Mouse (Mus musculus) heart, adult 11 months (tissue): ENCODE results near the gene Vps4a.
"Not testable (repeated sequence)": the region's sequence is repeated elsewhere in the genome, so short reads cannot be mapped to it uniquely, and the experiment has no call there.

ENCODE experiments used
- DNase-seq: peaks from one replicate; pipeline ENCODE4 v3.0.0; 2022

Vps4a gene

GRCm38 (mm10) chr8:107030650-107031576 lies at the start of gene Vps4a:
Gene Vps4a (plus strand): TSS chr8:107031222.
- DNase-seq: peak; percentile 100

GRCm38 (mm10) chr8:106985404-106985821 lies 45.6 kb upstream of the Vps4a start:
- peak; percentile 65 for DNase-seq

- DNase-seq: peak; percentile 61
Measured at GRCm38 (mm10) chr8:106985951-106986350, 45.1 kb upstream of the Vps4a start.

GRCm38 (mm10) chr8:106987557-106987956 lies 43.5 kb upstream of the Vps4a start:
- DNase-seq: no peak

- DNase-seq: peak; percentile 39
Measured at GRCm38 (mm10) chr8:106991393-106991792, 39.6 kb upstream of the Vps4a start.

- DNase-seq: peak; percentile 31
Measured at GRCm38 (mm10) chr8:106996339-106996738, 34.7 kb upstream of the Vps4a start.

GRCm38 (mm10) chr8:106997416-106997815 lies 33.6 kb upstream of the Vps4a start:
- DNase-seq: peak; percentile 78

- peak; percentile 93 for DNase-seq
Measured at GRCm38 (mm10) chr8:106999068-106999467, 32.0 kb upstream of the Vps4a start.

- peak; percentile 96 for DNase-seq
Measured at GRCm38 (mm10) chr8:107002532-107002931, 28.5 kb upstream of the Vps4a start.

- DNase-seq: no peak
Measured at GRCm38 (mm10) chr8:107007795-107008194, 23.2 kb upstream of the Vps4a start.

- DNase-seq: no peak
Measured at GRCm38 (mm10) chr8:107012666-107013065, 18.4 kb upstream of the Vps4a start.

- DNase-seq: peak; percentile 90
Measured at GRCm38 (mm10) chr8:107014915-107015314, 16.1 kb upstream of the Vps4a start.

- no peak for DNase-seq
Measured at GRCm38 (mm10) chr8:107023479-107023878, 7.5 kb upstream of the Vps4a start.

- no peak for DNase-seq
Measured at GRCm38 (mm10) chr8:107029310-107029709, 1.7 kb upstream of the Vps4a start.

- DNase-seq: no peak
Measured at GRCm38 (mm10) chr8:107030058-107030457, 964 bp upstream of the Vps4a start.

- DNase-seq: no peak
Measured at GRCm38 (mm10) chr8:107031577-107032090, 612 bp downstream of the Vps4a start.

GRCm38 (mm10) chr8:107033609-107034008 lies 2.6 kb downstream of the Vps4a start:
- not testable (repeated sequence) for DNase-seq

GRCm38 (mm10) chr8:107035641-107036040 lies 4.6 kb downstream of the Vps4a start:
- DNase-seq: no peak

GRCm38 (mm10) chr8:107036626-107037025 lies 5.6 kb downstream of the Vps4a start:
- DNase-seq: no peak

- no peak for DNase-seq
Measured at GRCm38 (mm10) chr8:107040632-107041031, 9.6 kb downstream of the Vps4a start.

- DNase-seq: no peak
Measured at GRCm38 (mm10) chr8:107045478-107045877, 14.5 kb downstream of the Vps4a start.

- DNase-seq: no peak
Measured at GRCm38 (mm10) chr8:107046976-107047375, 16.0 kb downstream of the Vps4a start.

- DNase-seq: peak; percentile 98
Measured at GRCm38 (mm10) chr8:107048061-107048941, 17.3 kb downstream of the Vps4a start, which contains the start of gene Pdf. Gene Pdf (minus strand): TSS chr8:107048614.
